Mouse (Mus musculus) thymus, postnatal 0 days (tissue): ENCODE results near the gene Arnt. TPM values are rescaled to one million over a fixed set of nuclear protein-coding genes. Genes with fewer than 3 reads are reported as not detected.
A peak's percentile ranks its signal among the peaks of the same experiment; 100 is the strongest.
"Not testable (repeated sequence)": the region's sequence is repeated elsewhere in the genome, so short reads cannot be mapped to it uniquely, and the experiment has no call there.

Experiments
- DNase-seq: peaks from one replicate; pipeline ENCODE4 v3.0.0-alpha.2; 2015; ENCODE audit warnings: low spot score
- polyA plus RNA-seq: library from polyadenylated mRNA; unstranded; fragments of >200 nt; fragmentation: Nextera tagmentation; extraction: Ambion mirVana; gene quantifications from 2 replicates; pipeline ENCODE4 v1.2.1, GENCODE M21; 2015

The Arnt gene
- 19.7 and 20.2 TPM in 2 replicates for polyA plus RNA-seq

- peak; percentile 91 for DNase-seq
These were observed at the start of gene Arnt for GRCm38 (mm10) chr3:95434136-95434982. Gene Arnt (plus strand): TSS chr3:95434388.

- no peak for DNase-seq
These were observed 48.6 kb upstream of the Arnt start for GRCm38 (mm10) chr3:95385401-95386075.

- peak; percentile 14 for DNase-seq
These were observed 39.8 kb upstream of the Arnt start for GRCm38 (mm10) chr3:95394385-95394784.

DNA sequence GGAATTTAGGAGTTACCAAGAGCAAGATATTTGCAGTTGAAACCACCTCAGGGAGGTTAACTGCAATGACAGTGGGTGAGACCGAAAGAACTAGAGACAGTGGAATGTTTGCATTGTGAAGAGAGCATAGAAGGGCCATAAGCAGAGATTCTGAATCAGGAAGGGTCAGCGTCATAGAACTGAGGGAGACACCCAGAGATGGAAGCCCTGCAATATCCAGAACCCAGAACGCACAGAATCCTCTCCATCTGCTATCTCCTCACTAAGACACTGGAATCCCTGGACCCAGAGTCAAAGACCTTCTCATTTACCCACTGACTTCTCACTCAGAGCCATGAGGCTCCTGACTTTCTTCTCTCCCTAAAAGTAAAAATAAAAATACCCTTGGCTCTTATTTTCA is 31.4 kb upstream of the Arnt start, which contains the start of gene 4930558C23Rik:
Gene 4930558C23Rik, minus strand, starts transcription at position 101 of the 400 bp plus-strand sequence.
- DNase-seq: no peak

DNA sequence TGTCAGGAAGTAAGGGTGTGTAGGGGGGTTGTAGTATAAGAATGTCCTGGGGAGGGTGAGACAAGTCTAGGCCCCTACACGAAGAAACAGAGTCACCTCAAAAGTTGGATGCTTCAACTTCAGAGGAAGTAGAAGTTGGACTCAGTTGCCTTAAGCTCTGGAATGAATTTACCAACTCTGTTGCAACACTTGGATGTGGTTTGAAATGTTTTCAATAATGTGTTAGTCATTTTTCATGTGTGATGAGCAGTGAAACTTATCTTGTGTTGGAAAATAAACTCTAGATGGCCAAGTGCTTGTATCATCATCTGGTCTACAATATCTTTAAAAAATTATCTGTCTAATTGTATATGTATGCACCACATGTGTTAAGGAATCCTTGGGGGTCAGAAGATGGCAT is 26.5 kb upstream of the Arnt start:
- no peak for DNase-seq

DNA sequence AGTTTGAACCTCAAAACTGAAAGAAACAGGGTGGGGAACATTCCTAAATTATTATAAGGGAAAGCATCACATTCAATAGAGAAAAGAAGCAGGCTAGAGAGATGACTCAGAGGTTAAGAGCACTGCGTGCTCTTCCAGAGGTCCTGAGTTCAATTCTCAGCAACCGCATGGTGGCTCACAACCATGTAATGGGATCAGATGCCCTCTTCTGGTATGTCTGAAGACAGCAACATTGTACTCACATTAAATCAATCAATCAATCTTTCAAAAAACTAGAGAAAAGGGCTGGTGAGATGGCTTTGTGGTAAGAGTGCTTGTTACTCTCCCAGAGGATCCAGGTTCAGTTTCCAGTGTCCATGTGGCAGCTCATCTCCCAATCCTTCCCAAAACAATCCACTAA is 25.3 kb upstream of the Arnt start:
- no peak for DNase-seq

DNA sequence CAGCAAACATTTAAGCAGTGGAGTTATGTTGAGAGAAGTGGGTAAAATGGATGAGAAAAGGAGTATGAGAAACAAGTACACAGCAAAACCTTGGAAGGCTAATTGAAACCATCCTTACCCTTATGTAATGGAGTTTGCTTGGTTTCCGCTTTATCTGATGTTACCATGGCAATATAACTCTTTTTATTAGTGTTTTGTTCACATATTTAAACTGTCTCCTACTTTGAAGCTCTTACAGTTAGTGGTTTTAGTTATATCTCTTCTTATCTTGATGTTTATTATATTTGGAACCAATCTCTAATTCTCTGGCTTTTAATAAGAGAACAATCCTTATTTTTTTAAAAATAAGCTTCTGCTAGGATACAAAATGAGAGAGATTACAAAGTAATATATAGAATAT is 21.9 kb upstream of the Arnt start:
- no peak for DNase-seq

DNA sequence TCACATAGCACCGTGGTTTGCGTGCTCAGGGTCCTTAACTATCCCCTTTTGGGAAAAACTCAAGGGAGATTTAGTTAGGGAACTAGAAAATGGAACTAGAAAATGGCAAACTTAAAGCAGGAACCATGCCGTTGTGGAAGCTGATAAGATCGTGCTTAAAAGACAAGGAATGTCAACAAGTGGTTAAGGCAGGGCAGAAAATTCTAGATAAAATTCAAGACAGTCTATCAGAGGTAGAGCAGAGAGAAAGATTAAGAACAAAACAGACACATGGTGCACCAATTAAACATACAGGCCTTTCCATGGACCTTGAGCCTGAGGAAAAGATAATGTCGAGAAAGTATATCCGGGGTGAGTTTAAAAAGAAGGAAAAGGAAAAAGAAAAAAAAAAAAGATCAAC is 16.3 kb upstream of the Arnt start:
- DNase-seq: no peak

DNA sequence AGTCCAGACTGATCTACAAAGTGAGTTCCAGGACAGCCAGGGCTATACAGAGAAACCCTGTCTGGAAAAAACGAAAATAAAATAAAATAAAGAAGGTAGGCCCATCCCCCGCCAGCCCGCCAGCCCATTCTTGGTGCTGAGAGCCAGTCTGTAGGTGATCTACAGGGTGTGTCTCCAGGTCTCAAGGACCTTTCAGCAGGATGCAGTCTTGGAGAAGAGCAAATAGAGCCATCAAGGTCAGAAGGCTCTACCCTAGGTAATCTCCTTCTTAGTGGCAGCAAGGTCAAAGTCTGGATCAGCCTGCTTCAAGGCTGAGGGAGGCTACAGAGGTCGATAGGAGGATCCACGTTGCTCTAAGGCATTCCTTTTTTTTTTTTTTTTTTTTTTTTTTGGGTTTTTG is 7.7 kb upstream of the Arnt start:
- not testable (repeated sequence) for DNase-seq

GRCm38 (mm10) chr3:95427117-95427890 is 6.9 kb upstream of the Arnt start:
- not testable (repeated sequence) for DNase-seq

- DNase-seq: not testable (repeated sequence)
These were observed 6.3 kb upstream of the Arnt start for GRCm38 (mm10) chr3:95427891-95428238.

DNA sequence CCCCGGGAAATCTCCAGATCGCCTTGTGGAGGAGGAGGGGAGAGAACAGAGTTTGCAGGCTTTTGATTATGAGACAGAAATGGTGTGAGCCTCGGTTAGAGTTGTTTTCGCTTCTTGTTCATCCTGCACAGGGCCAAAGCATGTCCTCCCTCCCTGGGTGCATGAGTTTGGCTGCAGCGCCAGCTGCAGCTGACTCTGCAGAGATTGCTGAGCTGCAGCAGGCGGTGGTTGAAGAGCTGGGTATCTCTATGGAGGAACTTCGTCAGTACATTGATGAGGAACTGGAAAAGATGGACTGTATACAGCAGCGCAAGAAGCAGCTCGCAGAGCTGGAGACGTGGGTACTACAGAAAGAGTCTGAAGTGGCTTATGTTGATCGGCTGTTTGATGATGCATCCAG is 5.8 kb upstream of the Arnt start:
- DNase-seq: not testable (repeated sequence)

DNA sequence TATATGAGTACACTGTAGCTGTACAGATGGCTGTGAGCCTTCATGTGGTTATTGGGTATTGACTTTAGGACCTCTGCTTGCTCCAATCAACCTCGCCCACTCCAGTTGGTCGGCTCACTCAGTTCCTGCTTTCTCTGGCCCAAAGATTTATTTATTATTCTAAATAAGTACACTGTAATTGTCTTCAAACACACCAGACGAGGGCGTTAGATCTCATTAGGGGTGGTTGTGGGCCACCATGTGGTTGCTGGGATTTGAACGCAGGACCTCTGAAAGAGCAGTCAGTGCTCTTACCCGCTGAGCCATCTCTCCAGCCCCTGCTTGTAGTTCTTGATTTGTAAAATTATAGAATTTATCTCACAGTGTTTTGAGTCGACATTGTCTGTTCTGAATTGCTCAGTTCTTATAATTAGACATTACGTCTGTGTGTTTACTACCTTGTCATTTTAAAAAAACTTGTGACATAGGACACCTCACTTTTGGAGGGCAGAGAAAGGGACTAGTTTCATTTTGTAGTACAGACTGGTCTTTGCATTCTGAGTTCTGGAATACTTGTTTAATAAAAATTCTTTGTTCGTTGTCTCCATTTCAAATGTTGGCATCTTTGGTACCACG is 780 bp upstream of the Arnt start:
- no peak for DNase-seq

DNA sequence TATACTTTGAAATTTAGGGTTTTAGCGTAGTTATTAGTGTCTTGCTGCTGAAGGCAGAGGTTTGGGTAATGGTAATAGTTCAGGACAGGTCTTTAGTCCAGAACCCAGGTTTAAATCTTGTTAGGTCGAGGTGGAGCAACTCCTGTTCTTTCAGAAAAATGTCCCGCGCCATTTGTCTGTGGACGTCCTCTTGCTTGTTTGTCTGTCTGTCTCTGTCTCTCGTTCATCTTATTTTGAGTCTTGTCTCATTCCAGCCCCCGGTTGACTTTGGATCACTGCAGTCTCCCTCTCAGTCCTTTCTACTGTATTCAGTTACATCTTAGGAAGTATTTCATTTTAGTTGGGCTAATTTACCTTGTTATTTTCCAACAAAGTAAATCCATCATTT is 789 bp downstream of the Arnt start:
- DNase-seq: peak; percentile 9

DNA sequence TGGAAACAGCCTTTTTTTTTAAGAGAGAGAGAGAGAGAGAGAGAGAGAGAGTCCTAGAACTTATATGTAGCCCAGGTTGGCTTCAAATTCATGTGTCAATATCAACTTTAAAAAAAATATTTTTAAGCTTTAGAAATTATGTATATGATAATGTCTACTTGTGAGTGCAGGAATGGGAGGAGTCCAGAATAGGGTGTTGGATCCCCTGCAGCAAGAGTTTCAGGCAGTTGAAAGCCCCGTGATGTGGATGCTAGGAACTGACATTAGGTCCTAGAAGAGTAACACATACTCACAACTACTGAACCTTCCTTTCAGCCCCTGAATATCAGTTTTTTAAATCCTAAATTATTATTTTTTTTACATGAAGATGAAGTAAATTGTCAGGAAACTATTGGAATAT is 1.4 kb downstream of the Arnt start:
- no peak for DNase-seq

- not testable (repeated sequence) for DNase-seq
These were observed 4.4 kb downstream of the Arnt start for GRCm38 (mm10) chr3:95438636-95439035.

DNA sequence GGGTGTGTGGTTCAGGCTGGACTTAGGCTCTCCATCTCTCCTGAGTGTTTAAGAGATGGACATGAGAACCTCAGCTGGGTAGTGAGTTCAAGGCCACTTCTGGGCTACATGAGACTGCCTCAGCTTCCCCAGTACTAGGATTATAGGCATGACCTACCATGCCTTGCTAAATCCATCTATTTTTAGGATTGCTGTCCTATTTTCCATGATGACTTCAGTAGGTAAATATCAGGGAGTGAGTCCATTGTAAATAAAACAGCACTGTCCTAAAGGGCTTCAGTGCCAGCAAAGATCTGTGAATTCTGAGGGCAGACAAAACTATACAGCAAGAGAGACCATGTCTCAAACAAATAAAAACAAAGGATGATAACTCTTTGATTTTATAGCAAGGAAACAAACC is 5.5 kb downstream of the Arnt start:
- no peak for DNase-seq

GRCm38 (mm10) chr3:95442406-95443117 is 8.4 kb downstream of the Arnt start:
- DNase-seq: no peak

- no peak for DNase-seq
These were observed 11.1 kb downstream of the Arnt start for GRCm38 (mm10) chr3:95445311-95445710.

GRCm38 (mm10) chr3:95450408-95450807 is 16.2 kb downstream of the Arnt start:
- DNase-seq: peak; percentile 60

DNA sequence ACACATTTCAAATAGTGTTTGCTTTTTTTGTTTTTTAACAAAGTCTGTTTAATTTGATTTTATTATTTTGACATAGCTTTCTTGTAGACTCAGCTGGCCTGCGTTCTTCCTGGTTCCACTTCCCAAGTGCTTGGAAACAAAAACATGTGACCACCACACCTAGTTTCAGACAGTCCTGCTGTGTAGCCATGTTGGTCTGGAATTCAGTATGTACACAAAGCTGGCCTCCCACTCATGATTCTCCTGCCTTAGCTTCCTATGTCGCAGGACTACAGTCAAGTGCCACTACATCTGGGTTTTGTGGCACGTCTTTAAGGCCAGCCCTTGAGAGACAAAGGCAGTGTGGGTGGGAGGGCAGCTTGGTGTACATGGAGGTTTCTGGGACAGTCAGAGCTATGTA is 16.7 kb downstream of the Arnt start:
- DNase-seq: no peak
